In the genomic region with DNA sequence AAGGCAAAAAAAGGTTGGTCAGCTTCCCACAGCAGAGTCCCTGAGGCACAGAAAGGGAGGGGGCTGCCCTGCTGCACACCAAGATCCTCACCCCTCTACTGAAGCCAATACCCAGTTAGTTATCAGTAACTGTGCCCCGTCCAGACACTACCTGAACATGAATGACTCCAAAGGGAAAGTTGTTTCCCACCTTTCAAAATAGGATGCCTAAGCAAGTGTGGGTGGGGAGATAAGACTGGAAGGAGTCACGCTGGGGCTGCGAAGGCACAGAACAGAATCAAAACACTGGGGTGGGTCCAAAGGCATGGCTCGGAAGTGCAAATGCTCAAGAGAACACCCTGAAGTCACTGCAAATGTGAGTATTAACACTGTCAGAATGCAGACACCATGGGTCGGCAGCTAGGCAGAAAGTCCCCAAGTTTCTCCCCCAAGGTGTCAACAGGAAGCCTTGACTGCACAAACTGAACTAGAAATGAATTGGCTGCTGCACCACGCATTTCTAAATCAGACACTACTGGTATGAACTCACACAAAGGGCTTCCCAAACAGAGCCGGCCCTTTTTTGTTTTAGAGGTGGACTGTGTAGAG, we compare ENCODE assay signal across 11 mouse cellular contexts. TPM values are rescaled to one million over a fixed set of nuclear protein-coding genes. Genes with fewer than 3 reads are reported as not detected.
DNase-seq lines count a peak whose midpoint lies in the region; ATAC-seq and TF ChIP-seq lines count a peak whose summit lies in the region.
"Had no signal": no experiment of that assay in that cellular context is flagged by ENCODE, and none has a peak within 500 bp of the region (broad histone marks: within the 10 kb centered on the region; RNA-seq: fewer than 3 reads in every experiment).

No protein-coding gene starts in this region.

- H3K4me1 ChIP-seq in heart, embryonic 12.5 days (replicated peaks), result peaks cover 12% of the 10 kb centered on the region; the same call in 1 of the 2 replicates
- H3K4me1 ChIP-seq in CH12.LX (ENCODE audit: control insufficient read depth in 1 of 2, insufficient read depth in 2 of 2), result peaks cover 33 to 83% of the 10 kb centered on the region in 2 experiments
- H3K4me1 ChIP-seq: midbrain, embryonic 12.5 days had no signal

- in situ Hi-C loops in CH12.LX (cut with MboI; ENCODE audit: low pct_ligation_motif_present, low pct_unique_long_range_greater_than_20kb, low sequenced_read_pairs), result no loop called here

- peaks cover 21% of the 10 kb centered on the region for H3K27me3 ChIP-seq in heart, embryonic 12.5 days (replicated peaks)
- no peaks in the 10 kb centered on the region for H3K27me3 ChIP-seq in CH12.LX (replicated peaks)

- no peak overlapping the region for H3K9ac ChIP-seq in heart, embryonic 12.5 days
- no peak overlapping the region for H3K9ac ChIP-seq in CH12.LX (ENCODE audit: insufficient read depth, low read depth)
- H3K9ac ChIP-seq: hindbrain, embryonic 14.5 days; midbrain, embryonic 12.5 days had no signal

- TF ChIP-seq RAD21 in CH12.LX (IDR thresholded peaks at IDR 0.05; ENCODE audit: low read depth, low read length), result no peak

- WGBS in heart, embryonic 12.5 days, result 23% methylated on average over 7 of the region's 7 CpGs

- peak overlapping the region; percentile 67 for H3K27ac ChIP-seq in heart, embryonic 12.5 days (ENCODE audit: poor library complexity, severe bottlenecking)
- peak overlapping the region; percentile 40; the same call in 1 of the 2 replicates for H3K27ac ChIP-seq in CH12.LX (ENCODE audit: insufficient read depth, low read depth)
- H3K27ac ChIP-seq: hindbrain, embryonic 14.5 days; midbrain, embryonic 12.5 days had no signal

- dilution Hi-C loops in CH12.LX (cut with MboI; ENCODE audit: extremely low pct_ligation_motif_present, extremely low pct_unique_long_range_greater_than_20kb, low sequenced_read_pairs), result no loop called here

- no peaks in the 10 kb centered on the region for H3K9me3 ChIP-seq in heart, embryonic 12.5 days (replicated peaks)
- H3K9me3 ChIP-seq in CH12.LX (replicated peaks; ENCODE audit: low read length), result no peaks in the 10 kb centered on the region
- H3K9me3 ChIP-seq: midbrain, embryonic 12.5 days had no signal

- peak overlapping the region; percentile 42 for H3K4me2 ChIP-seq in heart, embryonic 12.5 days
- peak overlapping the region; percentile 75; the same call in 1 of the 2 replicates for H3K4me2 ChIP-seq in CH12.LX (ENCODE audit: insufficient read depth, low read depth, poor library complexity, severe bottlenecking)
- H3K4me2 ChIP-seq: hindbrain, embryonic 14.5 days; midbrain, embryonic 12.5 days had no signal

- H3K4me3 ChIP-seq in heart, embryonic 12.5 days, result no peak overlapping the region; the same call in 1 of the 2 replicates
- no peak overlapping the region for H3K4me3 ChIP-seq in CH12.LX (replicated peaks in 1 of 3; ENCODE audit: low read depth in 2 of 3, low read length in 2 of 3, poor library complexity in 1 of 3)
- H3K4me3 ChIP-seq: midbrain, embryonic 12.5 days had no signal

- no peak for TF ChIP-seq POLR2A in CH12.LX (IDR thresholded peaks at IDR 0.05; ENCODE audit: low read depth, low read length)

- no peaks in the 10 kb centered on the region for H3K36me3 ChIP-seq in heart, embryonic 12.5 days
- peaks cover 0 to 5% of the 10 kb centered on the region in 2 experiments for H3K36me3 ChIP-seq in CH12.LX (replicated peaks in 1 of 2; ENCODE audit: control insufficient read depth in 1 of 2, insufficient read depth in 1 of 2, low read length in 1 of 2)
- H3K36me3 ChIP-seq: midbrain, embryonic 12.5 days had no signal

- no peak for TF ChIP-seq CTCF in CH12.LX (conservative IDR thresholded peaks at IDR 0.05 in 1 of 2, IDR thresholded peaks at IDR 0.05 in 1 of 2; ENCODE audit: low read depth in 2 of 2, low read length in 2 of 2)

- DNase-seq in heart, adult 8-10 months (ENCODE audit: low spot score), result no peak
- no peak for DNase-seq in CH12.LX (ENCODE audit: extremely low read depth)
- DNase-seq in induced T-regulatory cell, adult 2 months (ENCODE audit: low read depth), result peak; percentile 84
- DNase-seq in naive thymus-derived CD4-positive, alpha-beta T cell, adult 2 months (ENCODE audit: low read depth), result peak; percentile 68
- DNase-seq in embryo, embryonic 11 days, result no peak
- DNase-seq in layer of hippocampus, postnatal 25 days (ENCODE audit: extremely low spot score in 1 of 2, low spot score in 1 of 2), result no peak
- no peak for DNase-seq in urinary bladder, postnatal 4 days (ENCODE audit: low spot score in 2 of 2)
- DNase-seq: cerebellum, adult 8-10 months had no signal

- peak; percentile 87 for ATAC-seq in heart, embryonic 12.5 days (ENCODE audit: insufficient number of reproducible peaks, low FRiP score)

- TF ChIP-seq EP300 in CH12.LX (IDR thresholded peaks at IDR 0.05; ENCODE audit: low read length), result no peak

- H3K79me2 ChIP-seq in CH12.LX (replicated peaks; ENCODE audit: control insufficient read depth, extremely low read depth, insufficient read depth, poor library complexity, severe bottlenecking), result peaks cover 67% of the 10 kb centered on the region

TF ChIP-seq in CH12.LX, 34 proteins besides CTCF, POLR2A, EP300 and RAD21:
- TF ChIP-seq NRF1 (IDR thresholded peaks at IDR 0.05; ENCODE audit: low read depth, low read length), result no peak
- no peak for TF ChIP-seq USF1 (IDR thresholded peaks at IDR 0.05; ENCODE audit: low read depth, low read length)
- no peak for TF ChIP-seq ZC3H11A (IDR thresholded peaks at IDR 0.05; ENCODE audit: low read depth, low read length)
- TF ChIP-seq MEF2A (IDR thresholded peaks at IDR 0.05; ENCODE audit: borderline replicate concordance, low read depth, low read length), result peak; percentile 50; the same call in 1 of the 2 replicates
- no peak for TF ChIP-seq HCFC1 (IDR thresholded peaks at IDR 0.05; ENCODE audit: low read depth, low read length)
- TF ChIP-seq CHD1 (IDR thresholded peaks at IDR 0.05; ENCODE audit: low read depth, low read length), result peak; percentile 77; the same call in 1 of the 2 replicates
- TF ChIP-seq ELF1 (IDR thresholded peaks at IDR 0.05; ENCODE audit: low read depth, low read length), result no peak
- no peak for TF ChIP-seq RCOR1 (conservative IDR thresholded peaks at IDR 0.05; ENCODE audit: low read depth, low read length)
- peak; percentile 41; the same call in 1 of the 2 replicates for TF ChIP-seq IRF4 (IDR thresholded peaks at IDR 0.05; ENCODE audit: low read depth, low read length)
- no peak for TF ChIP-seq MAFK (IDR thresholded peaks at IDR 0.05; ENCODE audit: insufficient replicate concordance, low read length)
- TF ChIP-seq UBTF (IDR thresholded peaks at IDR 0.05; ENCODE audit: low read depth, low read length), result no peak

RNA-seq across cellular contexts. Expression of gene Tent5c, which starts 6.7 kb away (rescaled TPM):
- 24.8 and 27.8 TPM in 2 replicates for polyA plus RNA-seq in heart, embryonic 12.5 days (2016; fragmentation: Nextera tagmentation; extraction: Ambion mirVana)
- 10 to 100 TPM in 1 of 4 experiments, 1 to 10 TPM in 3; 6.1 to 30.2 (median 7.6) TPM for total RNA-seq in heart, adult 8-10 months (2022)
- 12.3 and 18.6 TPM in 2 replicates for total RNA-seq in CH12.LX (2012; rRNA removed)
- total RNA-seq in CH12.LX (2014; rRNA removed), result 9.5 and 10.6 TPM in 2 replicates
- polyA plus RNA-seq in CH12.LX (2012; ENCODE audit: insufficient read length, low read depth), result 16.0 and 18.7 TPM in 2 replicates
- 1 to 10 TPM; 2.6 to 3.2 TPM for total RNA-seq in layer of hippocampus, postnatal 25 days (2021)

Comparison
In these comparisons a context has a peak if more than half of its experiments do, and no peak if none do; other contexts are left out.
1. DNase-seq: peak in induced T-regulatory cell, adult 2 months (single experiment) and naive thymus-derived CD4-positive, alpha-beta T cell, adult 2 months (single experiment); none in heart, adult 8-10 months (single experiment), CH12.LX (single experiment), embryo, embryonic 11 days (single experiment), layer of hippocampus, postnatal 25 days (0 of 2) and urinary bladder, postnatal 4 days (0 of 2).